Mouse (Mus musculus) testis, adult 2 months (tissue): ENCODE results near the gene Mical2. TPM values are rescaled to one million over a fixed set of nuclear protein-coding genes. Genes with fewer than 3 reads are reported as not detected.

Experiments used
- H3K27ac ChIP-seq: fragments of 200-500 bp; 2 replicates; pipeline ENCODE4 v1.5.1; 2012; ENCODE audit warnings: low read depth, low read length; ENCODE audit not compliant: control insufficient read depth, insufficient read depth
- H3K27me3 ChIP-seq: fragments of 200-500 bp; 2 replicates; pipeline ENCODE4 v1.6.1; 2012; ENCODE audit warnings: mild to moderate bottlenecking, low read length, moderate library complexity; ENCODE audit not compliant: control insufficient read depth, insufficient read depth
- H3K36me3 ChIP-seq: fragments of 200-500 bp; 2 replicates; pipeline ENCODE4 v1.6.1; 2012; ENCODE audit warnings: mild to moderate bottlenecking, low read length; ENCODE audit not compliant: control insufficient read depth, insufficient read depth
- H3K4me1 ChIP-seq: fragments of 200-500 bp; 2 replicates; pipeline ENCODE4 v1.6.1; 2012; ENCODE audit warnings: low read length; ENCODE audit not compliant: control insufficient read depth, insufficient read depth
- H3K4me3 ChIP-seq: fragments of 200-500 bp; 2 replicates; pipeline ENCODE4 v1.5.1; 2012; ENCODE audit warnings: low read depth, mild to moderate bottlenecking, low read length, moderate library complexity, mixed read lengths; ENCODE audit not compliant: control insufficient read depth
- CTCF ChIP-seq: fragments of 200-500 bp; IDR thresholded peaks from 2 replicates; pipeline ENCODE4 v1.5.1; 2012; ENCODE audit warnings: low read depth, mild to moderate bottlenecking, inconsistent platforms, low read length, moderate library complexity; ENCODE audit not compliant: control insufficient read depth, insufficient read depth, insufficient replicate concordance
- POLR2A ChIP-seq: fragments of 200-500 bp; IDR thresholded peaks from 2 replicates; pipeline ENCODE4 v1.6.1; 2012; ENCODE audit warnings: low read depth, mild to moderate bottlenecking, inconsistent platforms, low read length, moderate library complexity; ENCODE audit not compliant: control insufficient read depth
- polyA plus RNA-seq: library from polyadenylated mRNA; depleted of rRNA; stranded (reverse); fragments of >200 nt; gene quantifications from 2 replicates; pipeline ENCODE4 v1.2.3, GENCODE M21; 2012

Gene Mical2
- polyA plus RNA-seq, 1 experiment, result 148 TPM

GRCm38 (mm10) chr7:112285573-112285972, 59.9 kb downstream of the Mical2 start:
- no peak overlapping the region for H3K4me3 ChIP-seq
- H3K27me3 ChIP-seq, result no peaks in the 10 kb centered on the region
- H3K4me1 ChIP-seq, result no peaks in the 10 kb centered on the region
- TF ChIP-seq POLR2A, result no peak
- TF ChIP-seq CTCF, result no peak
- no peak overlapping the region for H3K27ac ChIP-seq
- no peaks in the 10 kb centered on the region for H3K36me3 ChIP-seq

GRCm38 (mm10) chr7:112288352-112289107, 62.9 kb downstream of the Mical2 start:
- no peaks in the 10 kb centered on the region for H3K4me1 ChIP-seq
- H3K36me3 ChIP-seq, result no peaks in the 10 kb centered on the region
- H3K27ac ChIP-seq, result no peak overlapping the region
- no peak overlapping the region for H3K4me3 ChIP-seq
- no peak for TF ChIP-seq POLR2A
- no peak for TF ChIP-seq CTCF
- H3K27me3 ChIP-seq, result no peaks in the 10 kb centered on the region

- Histone ChIP-seq H3K4me1 (no peaks in the 10 kb centered on the region), H3K27me3 (no peaks in the 10 kb centered on the region), H3K36me3 (no peaks in the 10 kb centered on the region), H3K27ac (no peak overlapping the region), H3K4me3 (no peak overlapping the region)
- TF ChIP-seq CTCF (no peak), POLR2A (no peak)
Observed at GRCm38 (mm10) chr7:112289514-112289913, 63.9 kb downstream of the Mical2 start.

GRCm38 (mm10) chr7:112289990-112290389, 64.3 kb downstream of the Mical2 start:
- no peaks in the 10 kb centered on the region for H3K4me1 ChIP-seq
- no peak overlapping the region for H3K4me3 ChIP-seq
- TF ChIP-seq CTCF (no peak), POLR2A (no peak)
- H3K27ac ChIP-seq, result no peak overlapping the region
- no peaks in the 10 kb centered on the region for H3K36me3 ChIP-seq
- no peaks in the 10 kb centered on the region for H3K27me3 ChIP-seq

GRCm38 (mm10) chr7:112293456-112294104, 67.9 kb downstream of the Mical2 start:
- Histone ChIP-seq H3K36me3 (no peaks in the 10 kb centered on the region), H3K4me1 (no peaks in the 10 kb centered on the region), H3K27me3 (no peaks in the 10 kb centered on the region), H3K4me3 (no peak overlapping the region), H3K27ac (no peak overlapping the region)
- TF ChIP-seq POLR2A (no peak), CTCF (no peak)

- Histone ChIP-seq H3K27ac (no peak overlapping the region), H3K36me3 (no peaks in the 10 kb centered on the region), H3K4me1 (no peaks in the 10 kb centered on the region), H3K4me3 (no peak overlapping the region), H3K27me3 (no peaks in the 10 kb centered on the region)
- TF ChIP-seq POLR2A (no peak), CTCF (no peak)
Observed at GRCm38 (mm10) chr7:112295426-112296221, 70.0 kb downstream of the Mical2 start.

GRCm38 (mm10) chr7:112298032-112298431, 72.4 kb downstream of the Mical2 start:
- Histone ChIP-seq H3K36me3 (no peaks in the 10 kb centered on the region), H3K4me3 (no peak overlapping the region), H3K27ac (no peak overlapping the region), H3K4me1 (no peaks in the 10 kb centered on the region), H3K27me3 (no peaks in the 10 kb centered on the region)
- no peak for TF ChIP-seq CTCF
- no peak for TF ChIP-seq POLR2A
